ENCODE assay signal across 9 mouse cellular contexts in the genomic region with DNA sequence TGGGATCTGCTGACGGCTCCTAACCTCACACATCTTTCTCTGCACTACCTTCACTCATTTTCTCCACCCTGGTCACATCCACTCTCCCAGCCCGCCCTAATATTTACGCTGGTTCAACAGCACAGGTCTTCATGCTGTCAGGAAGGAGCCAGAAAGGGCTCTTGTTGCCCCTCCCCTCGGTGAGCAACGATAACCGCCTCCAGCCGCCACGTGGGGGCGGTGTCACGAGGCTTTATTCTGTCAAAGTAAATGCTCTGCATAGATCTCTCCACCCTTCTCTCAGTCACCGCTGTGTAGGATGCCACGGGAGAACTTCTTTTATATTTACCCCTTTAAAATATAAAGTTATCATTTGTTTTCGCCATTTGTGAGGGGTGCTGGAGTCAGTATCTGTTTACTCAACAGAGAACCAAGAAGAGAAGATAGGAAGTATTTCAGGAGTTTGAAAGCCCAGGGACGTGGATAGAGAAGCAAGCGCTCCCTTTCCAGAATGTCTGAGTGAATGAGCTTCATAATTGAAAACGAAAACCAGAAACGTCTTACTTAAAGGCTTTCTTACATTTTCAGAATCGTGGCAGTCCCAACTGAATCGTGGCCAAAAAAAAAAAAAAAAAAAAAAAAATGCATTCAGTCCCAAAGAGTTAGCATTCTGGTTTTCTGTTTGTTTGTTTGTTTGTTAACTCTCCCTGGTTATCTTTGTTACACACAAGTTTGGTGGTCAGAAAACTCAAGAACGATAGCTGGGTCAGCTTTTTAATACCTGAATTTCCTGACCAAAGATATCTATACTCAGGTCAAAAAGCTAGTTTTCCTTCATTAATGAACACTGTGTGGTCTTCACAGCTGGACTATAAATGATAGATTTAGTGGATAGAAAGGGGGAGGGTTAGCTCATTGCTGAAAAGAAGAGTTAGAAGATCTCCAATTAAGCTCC. TPM values are rescaled to one million over a fixed set of nuclear protein-coding genes. Genes with fewer than 3 reads are reported as not detected.
DNase-seq lines count a peak whose midpoint lies in the region; ATAC-seq and TF ChIP-seq lines count a peak whose summit lies in the region.
"Had no signal": no experiment of that assay in that cellular context is flagged by ENCODE, and none has a peak within 500 bp of the region (broad histone marks: within the 10 kb centered on the region; RNA-seq: fewer than 3 reads in every experiment).

No protein-coding gene starts in this region.

- no peak overlapping the region for H3K4me3 ChIP-seq in hindbrain, embryonic 11.5 days (ENCODE audit: low read depth, low read length)
- no peak overlapping the region for H3K4me3 ChIP-seq in hindbrain, embryonic 14.5 days (replicated peaks; ENCODE audit: low read length)
- H3K4me3 ChIP-seq in MEL (ENCODE audit: control insufficient read depth in 1 of 2, insufficient read depth in 1 of 2, low read depth in 2 of 2, low read length in 2 of 2) = peak overlapping the region; percentile 25 to 49
- H3K4me3 ChIP-seq in liver, embryonic 13.5 days (replicated peaks) = peak overlapping the region; percentile 16; the same call in 1 of the 2 replicates
- H3K4me3 ChIP-seq in forebrain, embryonic 15.5 days = no peak overlapping the region

- H3K36me3 ChIP-seq in hindbrain, embryonic 11.5 days (ENCODE audit: control insufficient read depth, insufficient read depth, low read length) = no peaks in the 10 kb centered on the region
- H3K36me3 ChIP-seq in hindbrain, embryonic 14.5 days (replicated peaks; ENCODE audit: control insufficient read depth, insufficient read depth) = no peaks in the 10 kb centered on the region
- peaks cover 0 to 27% of the 10 kb centered on the region in 2 experiments; a peak in 2 of 4 replicates for H3K36me3 ChIP-seq in MEL (ENCODE audit: control insufficient read depth in 1 of 2, insufficient read depth in 2 of 2, low read length in 2 of 2)
- no peaks in the 10 kb centered on the region for H3K36me3 ChIP-seq in liver, embryonic 13.5 days
- no peaks in the 10 kb centered on the region for H3K36me3 ChIP-seq in forebrain, embryonic 15.5 days

- H3K79me2 ChIP-seq in MEL (ENCODE audit: control insufficient read depth, insufficient read depth, low read length, poor library complexity) = no peaks in the 10 kb centered on the region

- H3K4me1 ChIP-seq in hindbrain, embryonic 11.5 days (replicated peaks; ENCODE audit: control insufficient read depth, insufficient read depth, low read length) = no peaks in the 10 kb centered on the region
- H3K4me1 ChIP-seq in hindbrain, embryonic 14.5 days (replicated peaks; ENCODE audit: control insufficient read depth, insufficient read depth, low read length) = no peaks in the 10 kb centered on the region
- H3K4me1 ChIP-seq in MEL (ENCODE audit: control insufficient read depth in 1 of 2, insufficient read depth in 2 of 2, low read length in 2 of 2) = peaks cover 4 to 6% of the 10 kb centered on the region in 2 experiments; a peak in 3 of 4 replicates
- peaks cover 11% of the 10 kb centered on the region; the same call in 1 of the 2 replicates for H3K4me1 ChIP-seq in liver, embryonic 13.5 days (replicated peaks)
- H3K4me1 ChIP-seq in forebrain, embryonic 15.5 days = no peaks in the 10 kb centered on the region

- peak in 1 of 2 experiments; percentile 43; a peak in 2 of 4 replicates for TF ChIP-seq EP300 in MEL (IDR thresholded peaks at IDR 0.05; ENCODE audit: low read depth in 1 of 2, low read length in 2 of 2)

- H3K27me3 ChIP-seq in hindbrain, embryonic 11.5 days (ENCODE audit: control insufficient read depth, insufficient read depth, low read length) = no peaks in the 10 kb centered on the region
- H3K27me3 ChIP-seq in hindbrain, embryonic 14.5 days (ENCODE audit: control insufficient read depth, insufficient read depth, low read length) = no peaks in the 10 kb centered on the region
- no peaks in the 10 kb centered on the region for H3K27me3 ChIP-seq in MEL (ENCODE audit: control insufficient read depth in 1 of 2, insufficient read depth in 2 of 2, low read length in 2 of 2)
- no peaks in the 10 kb centered on the region for H3K27me3 ChIP-seq in liver, embryonic 13.5 days
- H3K27me3 ChIP-seq in forebrain, embryonic 15.5 days = no peaks in the 10 kb centered on the region

- DNase-seq in hindbrain, embryonic 11.5 days (ENCODE audit: low spot score) = peak; percentile 30
- no peak for DNase-seq in hindbrain, embryonic 14.5 days (ENCODE audit: low spot score)
- peak; percentile 91 for DNase-seq in MEL (ENCODE audit: low read depth, low spot score)
- peak; percentile 19 for DNase-seq in embryo, embryonic 10.5 days (ENCODE audit: low spot score)
- peak; percentile 75 for DNase-seq in liver, embryonic 13.5 days
- DNase-seq in spleen, postnatal 10 days (ENCODE audit: low spot score in 2 of 2) = peak; percentile 74 to 87
- DNase-seq in kidney, adult 11 months = no peak

- H3K27ac ChIP-seq in hindbrain, embryonic 11.5 days (ENCODE audit: low read depth, low read length) = no peak overlapping the region
- H3K27ac ChIP-seq in hindbrain, embryonic 14.5 days = no peak overlapping the region
- peak overlapping the region; percentile 61 for H3K27ac ChIP-seq in MEL (ENCODE audit: control insufficient read depth, low read depth, low read length)
- H3K27ac ChIP-seq in liver, embryonic 13.5 days = 0 out of 2 replicates have a peak overlapping the region, but pooled peaks have one; percentile 14
- no peak overlapping the region for H3K27ac ChIP-seq in forebrain, embryonic 15.5 days (replicated peaks)

- H3K9me3 ChIP-seq in hindbrain, embryonic 11.5 days (ENCODE audit: control insufficient read depth, low read length) = no peaks in the 10 kb centered on the region
- H3K9me3 ChIP-seq in hindbrain, embryonic 14.5 days (ENCODE audit: control insufficient read depth, low read length) = no peaks in the 10 kb centered on the region
- H3K9me3 ChIP-seq in MEL (replicated peaks; ENCODE audit: insufficient read depth, low read length) = no peaks in the 10 kb centered on the region
- H3K9me3 ChIP-seq in liver, embryonic 13.5 days (replicated peaks) = no peaks in the 10 kb centered on the region
- H3K9me3 ChIP-seq in forebrain, embryonic 15.5 days = no peaks in the 10 kb centered on the region

- peak; percentile 38 to 74 (median 67) for TF ChIP-seq CTCF in MEL (IDR thresholded peaks at IDR 0.05 in 2 of 3, conservative IDR thresholded peaks at IDR 0.05 in 1 of 3; ENCODE audit: control insufficient read depth in 1 of 3, insufficient read depth in 1 of 3, low read depth in 2 of 3, low read length in 3 of 3, poor library complexity in 1 of 3, severe bottlenecking in 1 of 3)

- no peak for ATAC-seq in hindbrain, embryonic 11.5 days (ENCODE audit: low FRiP score)
- ATAC-seq in hindbrain, embryonic 14.5 days (ENCODE audit: low FRiP score) = no peak
- peak; percentile 97 for ATAC-seq in liver, embryonic 13.5 days (ENCODE audit: low read depth)
- no peak for ATAC-seq in forebrain, embryonic 15.5 days (replicated peaks)

- TF ChIP-seq RAD21 in MEL (IDR thresholded peaks at IDR 0.05; ENCODE audit: low read depth, low read length) = peak; percentile 33

- TF ChIP-seq POLR2A in MEL (IDR thresholded peaks at IDR 0.05; ENCODE audit: control insufficient read depth in 1 of 2, insufficient read depth in 1 of 2, low read depth in 1 of 2, low read length in 2 of 2, poor library complexity in 1 of 2) = no peak

- H3K9ac ChIP-seq in hindbrain, embryonic 11.5 days (ENCODE audit: low read depth, low read length) = no peak overlapping the region
- H3K9ac ChIP-seq in hindbrain, embryonic 14.5 days = no peak overlapping the region
- H3K9ac ChIP-seq in MEL (ENCODE audit: control insufficient read depth, low read depth, low read length, poor library complexity, severe bottlenecking) = peak overlapping the region; percentile 68
- H3K9ac ChIP-seq in liver, embryonic 13.5 days = 0 out of 2 replicates have a peak overlapping the region, but pooled peaks have one; percentile 12
- no peak overlapping the region for H3K9ac ChIP-seq in forebrain, embryonic 15.5 days (replicated peaks)

- H3K4me2 ChIP-seq in hindbrain, embryonic 11.5 days (replicated peaks; ENCODE audit: low read depth, low read length) = no peak overlapping the region
- H3K4me2 ChIP-seq in hindbrain, embryonic 14.5 days (replicated peaks) = no peak overlapping the region
- peak overlapping the region; percentile 41 for H3K4me2 ChIP-seq in liver, embryonic 13.5 days
- no peak overlapping the region for H3K4me2 ChIP-seq in forebrain, embryonic 15.5 days (replicated peaks)

- 57% methylated on average over 20 of the region's 20 CpGs for WGBS in hindbrain, embryonic 11.5 days
- WGBS in hindbrain, embryonic 14.5 days = 60% methylated on average over 20 of the region's 20 CpGs
- 39% methylated on average over 20 of the region's 20 CpGs for WGBS in liver, embryonic 13.5 days (ENCODE audit: insufficient replicate concordance)
- WGBS in forebrain, embryonic 15.5 days = 67% methylated on average over 20 of the region's 20 CpGs

TF ChIP-seq in MEL, 35 proteins besides CTCF, POLR2A, EP300 and RAD21 (continues in another document):
- TF ChIP-seq BHLHE40 (IDR thresholded peaks at IDR 0.05; ENCODE audit: borderline replicate concordance, low read depth, low read length) (0 out of 2 replicates have a peak, but pooled peaks have one; percentile 31), SMC3 (IDR thresholded peaks at IDR 0.05; ENCODE audit: low read depth, low read length) (peak; percentile 59), GATA1 (IDR thresholded peaks at IDR 0.05; ENCODE audit: low read depth, low read length) (no peak), MAFK (IDR thresholded peaks at IDR 0.05; ENCODE audit: borderline replicate concordance, low read depth, low read length) (no peak), JUND (IDR thresholded peaks at IDR 0.05; ENCODE audit: low read depth, low read length) (no peak), NELFE (IDR thresholded peaks at IDR 0.05; ENCODE audit: low read depth, low read length) (0 out of 2 replicates have a peak, but pooled peaks have one; percentile 23)

RNA-seq across cellular contexts. Expression of a gene that starts 12.6 kb away (rescaled TPM):
- not detected in 2 replicates for polyA plus RNA-seq in hindbrain, embryonic 11.5 days (2014; fragmentation: Nextera tagmentation; extraction: Ambion mirVana)
- polyA plus RNA-seq in hindbrain, embryonic 14.5 days (2014; fragmentation: Nextera tagmentation; extraction: Ambion mirVana) = not detected in 2 replicates
- total RNA-seq in MEL (2012; rRNA removed) = 1.4 and 2.3 TPM in 2 replicates
- 1 to 10 TPM in 1 of 2 experiments, not detected in 1; 1.2 TPM for polyA plus RNA-seq in MEL (2012; ENCODE audit: insufficient read depth in 1 of 2, insufficient read length in 2 of 2, low read depth in 1 of 2, low replicate concordance in 2 of 2, missing spikeins in 1 of 2)
- 0.15 and 0.27 TPM in 2 replicates for polyA plus RNA-seq in liver, embryonic 13.5 days (2015; fragmentation: Nextera tagmentation; extraction: Ambion mirVana)
- not detected in 2 replicates for polyA plus RNA-seq in forebrain, embryonic 15.5 days (2015; fragmentation: Nextera tagmentation; extraction: Ambion mirVana)
- polyA plus RNA-seq: heart, postnatal 0 days had no signal

RNA-seq across cellular contexts. Expression of a gene that starts 16.7 kb away (rescaled TPM):
- 7.7 and 8.0 TPM in 2 replicates for polyA plus RNA-seq in hindbrain, embryonic 11.5 days (2014; fragmentation: Nextera tagmentation; extraction: Ambion mirVana)
- 0.13 and 0.41 TPM in 2 replicates for polyA plus RNA-seq in hindbrain, embryonic 14.5 days (2014; fragmentation: Nextera tagmentation; extraction: Ambion mirVana)
- total RNA-seq in MEL (2012; rRNA removed) = 17.8 and 24.4 TPM in 2 replicates
- 10 to 100 TPM in 1 of 2 experiments, not detected in 1; 91.3 TPM for polyA plus RNA-seq in MEL (2012; ENCODE audit: insufficient read depth in 1 of 2, insufficient read length in 2 of 2, low read depth in 1 of 2, low replicate concordance in 2 of 2, missing spikeins in 1 of 2)
- 197 and 235 TPM in 2 replicates for polyA plus RNA-seq in liver, embryonic 13.5 days (2015; fragmentation: Nextera tagmentation; extraction: Ambion mirVana)
- 0.15 and 0.17 TPM in 2 replicates for polyA plus RNA-seq in forebrain, embryonic 15.5 days (2015; fragmentation: Nextera tagmentation; extraction: Ambion mirVana)

Comparison
In these comparisons a context has a peak if more than half of its experiments do, and no peak if none do; other contexts are left out.
1. DNase-seq: peak in hindbrain, embryonic 11.5 days (single experiment), MEL (single experiment), embryo, embryonic 10.5 days (single experiment), liver, embryonic 13.5 days (single experiment) and spleen, postnatal 10 days (2 of 2); none in hindbrain, embryonic 14.5 days (single experiment) and kidney, adult 11 months (single experiment).
2. H3K27ac ChIP-seq: peak in MEL (single experiment) and liver, embryonic 13.5 days (single experiment); none in hindbrain, embryonic 11.5 days (single experiment), hindbrain, embryonic 14.5 days (single experiment) and forebrain, embryonic 15.5 days (single experiment).
3. H3K4me3 ChIP-seq: peak in MEL (2 of 2) and liver, embryonic 13.5 days (single experiment); none in hindbrain, embryonic 11.5 days (single experiment), hindbrain, embryonic 14.5 days (single experiment) and forebrain, embryonic 15.5 days (single experiment).
4. H3K9ac ChIP-seq: peak in MEL (single experiment) and liver, embryonic 13.5 days (single experiment); none in hindbrain, embryonic 11.5 days (single experiment), hindbrain, embryonic 14.5 days (single experiment) and forebrain, embryonic 15.5 days (single experiment).